Mouse (Mus musculus): Measurements from ENCODE around the gene Them7. TPM values are rescaled to one million over a fixed set of nuclear protein-coding genes. Genes with fewer than 3 reads are reported as not detected.
A peak's percentile ranks its signal among the peaks of the same experiment; 100 is the strongest.

Them7 gene
- total RNA-seq (2021) = not detected
- long read RNA-seq, experiment 1, partial matches to known transcripts = 0 of 1 reads
- long read RNA-seq, experiment 1, other reads (novel, unspliced or antisense) = 1 of 1 reads
- long read RNA-seq, experiment 2, partial matches to known transcripts = 0 of 2 reads
- long read RNA-seq, experiment 2, other reads (novel, unspliced or antisense) = 2 of 2 reads

DNA sequence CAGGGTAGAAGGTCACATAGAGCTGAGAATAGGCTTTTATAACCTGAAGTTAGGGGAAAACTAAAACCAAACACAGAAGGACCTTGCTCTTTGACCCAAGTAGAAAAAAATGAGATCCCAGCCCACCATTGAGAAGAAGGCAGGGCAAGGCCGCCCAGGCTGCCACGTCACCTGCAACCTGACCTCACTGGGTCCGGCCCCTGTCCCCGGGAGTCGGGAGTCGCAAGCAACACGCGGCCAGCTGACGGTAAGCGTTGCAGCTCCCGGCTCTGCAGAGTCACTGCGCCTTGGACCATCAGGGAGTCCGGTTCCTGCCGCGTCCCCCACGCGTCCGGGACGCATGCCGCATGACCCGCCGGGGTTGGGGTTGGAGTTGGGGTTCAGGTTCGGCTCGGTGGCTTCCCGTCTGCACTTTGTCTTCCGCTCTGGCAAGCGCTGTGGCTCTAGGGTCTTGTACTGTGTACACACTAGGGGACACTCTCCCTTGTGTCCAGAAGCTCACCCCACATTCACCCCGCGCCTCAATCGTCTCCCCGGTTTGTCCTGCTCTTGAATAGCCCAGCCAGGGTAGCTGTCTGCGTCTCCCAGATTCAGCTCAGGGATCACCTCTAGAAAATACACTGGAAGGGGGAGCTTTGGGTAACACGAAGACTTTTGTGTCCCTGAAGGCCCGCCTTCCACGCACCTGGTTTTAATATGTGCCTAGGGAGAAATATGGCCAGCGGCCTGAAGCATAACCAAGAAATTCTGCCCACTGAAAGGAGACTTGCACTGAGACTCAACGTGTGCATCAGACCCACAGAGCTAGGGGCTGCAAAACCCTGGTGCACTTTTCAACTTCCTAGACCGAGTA lies at the start of gene Them7:
Gene Them7 (plus strand): TSS at position 187 of the 853 bp plus-strand sequence.
- DNase-seq = peak in 1 of 2 experiments; percentile 5
- intact Hi-C loops (cut with DNase I) = no loop called here

DNA sequence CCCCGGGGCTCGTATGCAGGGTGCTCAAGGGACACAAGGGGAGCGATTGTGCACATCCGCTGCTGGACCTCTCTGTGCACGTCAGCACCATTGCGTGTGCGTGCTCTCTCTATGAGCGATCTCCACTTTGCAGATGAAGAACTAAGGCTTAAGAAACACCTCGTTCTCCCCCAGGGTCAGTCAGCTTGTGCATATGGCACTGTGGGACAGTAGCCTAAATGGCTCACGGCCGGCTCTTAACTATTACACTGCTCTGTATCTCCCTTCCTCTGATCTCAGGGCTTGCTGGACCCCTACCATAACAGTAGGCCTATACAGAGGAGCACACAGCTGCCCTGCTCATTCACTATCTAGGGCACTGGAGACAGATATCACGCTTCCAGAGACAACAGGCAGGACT lies 45.2 kb upstream of the Them7 start:
- no peak for DNase-seq
- intact Hi-C loops (cut with DNase I) = no loop called here

DNA sequence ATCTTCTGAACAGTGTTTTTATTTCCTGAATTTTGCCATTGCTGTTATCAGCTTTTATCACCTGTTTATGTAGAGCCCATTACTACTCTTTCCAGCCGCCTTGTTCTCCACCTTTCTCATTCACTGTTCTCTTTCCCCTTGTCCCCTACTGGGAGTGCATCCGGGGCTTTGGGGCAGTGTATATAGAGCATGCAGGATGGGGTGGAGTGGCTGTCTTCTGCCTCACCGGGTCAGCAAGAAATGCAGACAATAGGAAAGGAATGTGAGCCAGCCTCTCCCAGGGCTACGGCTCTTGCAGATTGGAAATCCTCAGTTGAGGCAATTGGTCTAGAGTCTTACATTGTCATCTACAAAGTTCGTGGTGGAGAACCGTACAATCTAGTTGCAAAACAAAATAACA lies 41.6 kb upstream of the Them7 start:
- intact Hi-C loops (cut with DNase I) = no loop called here
- no peak for DNase-seq

DNA sequence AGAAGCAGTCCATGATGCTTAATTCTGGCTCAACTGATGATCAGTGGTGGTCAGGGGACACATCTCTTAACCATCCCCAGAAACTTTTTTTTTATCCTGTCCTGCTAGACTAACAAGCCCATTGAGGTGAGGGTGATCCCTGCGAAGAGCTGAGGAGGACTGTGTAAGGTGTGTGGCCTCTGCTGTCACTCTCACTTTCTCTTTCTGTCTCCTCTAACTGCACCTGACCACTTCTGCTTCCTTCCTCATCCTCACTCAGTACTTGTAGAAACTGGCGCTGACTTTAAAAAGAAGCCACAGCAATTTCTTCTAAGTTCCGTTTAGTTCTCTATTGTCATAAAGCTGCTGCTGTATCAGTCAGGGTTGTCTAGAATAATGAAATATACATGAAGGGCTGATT lies 39.0 kb upstream of the Them7 start:
- intact Hi-C loops (cut with DNase I) = no loop called here
- no peak for DNase-seq

DNA sequence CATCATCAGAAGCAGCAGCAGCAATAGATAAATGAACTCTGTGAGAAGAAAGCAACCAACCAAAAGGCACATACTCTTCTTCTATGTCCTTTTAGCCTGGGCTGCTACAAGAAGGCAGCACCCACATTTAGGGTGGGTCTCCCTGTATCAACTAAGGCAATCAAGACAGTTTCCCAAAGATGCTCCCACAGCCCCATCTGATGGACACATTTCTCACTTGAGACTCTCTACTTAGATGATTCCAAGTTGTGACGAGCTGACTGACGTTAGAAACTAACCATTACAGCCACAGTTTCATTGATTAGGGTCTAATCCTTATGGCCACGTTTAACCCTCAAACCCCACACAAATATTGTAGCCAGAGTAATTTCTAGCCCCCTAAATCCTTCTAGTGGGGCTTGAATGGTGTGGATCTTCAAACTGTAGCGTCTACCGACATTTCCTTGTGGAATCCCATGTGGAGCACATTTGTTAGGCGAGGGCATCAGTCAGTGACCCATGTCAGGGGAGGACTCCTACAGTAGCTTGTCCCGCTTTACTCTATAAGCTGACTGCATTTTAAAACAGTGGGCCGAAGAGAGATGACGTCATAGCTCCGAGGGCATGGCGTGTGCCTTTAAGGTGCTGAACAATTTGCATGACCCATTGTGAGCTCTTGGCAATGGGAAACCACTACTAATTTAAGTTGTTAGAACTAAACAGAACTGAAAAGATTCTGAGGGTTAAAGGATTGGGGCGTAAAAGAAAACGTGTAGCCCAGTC lies 38.2 kb upstream of the Them7 start:
- intact Hi-C loops (cut with DNase I) = no loop called here

DNA sequence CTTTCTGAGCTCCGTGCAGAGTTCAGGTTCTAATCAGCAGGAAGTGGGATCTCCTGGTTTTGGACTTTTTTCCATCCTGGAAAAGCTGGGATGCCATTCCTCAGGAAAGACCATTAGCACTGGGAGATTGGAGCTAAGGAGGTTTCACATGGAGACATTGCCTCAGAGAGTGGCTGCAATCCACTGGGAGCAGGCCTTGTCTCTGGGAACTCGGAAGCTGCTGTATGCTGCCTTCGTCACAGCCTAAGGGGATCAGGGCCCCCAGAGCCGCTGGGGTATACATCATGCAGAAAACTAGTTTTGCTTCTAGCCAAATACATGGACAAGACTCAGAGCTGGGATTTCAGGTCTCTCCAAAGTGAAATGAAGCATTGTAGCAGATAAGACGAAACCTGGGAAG lies 37.5 kb upstream of the Them7 start:
- no peak for DNase-seq
- intact Hi-C loops (cut with DNase I) = no loop called here

More for the DNA sequence above, 38.2 kb upstream of the Them7 start:
- no peak for DNase-seq

DNA sequence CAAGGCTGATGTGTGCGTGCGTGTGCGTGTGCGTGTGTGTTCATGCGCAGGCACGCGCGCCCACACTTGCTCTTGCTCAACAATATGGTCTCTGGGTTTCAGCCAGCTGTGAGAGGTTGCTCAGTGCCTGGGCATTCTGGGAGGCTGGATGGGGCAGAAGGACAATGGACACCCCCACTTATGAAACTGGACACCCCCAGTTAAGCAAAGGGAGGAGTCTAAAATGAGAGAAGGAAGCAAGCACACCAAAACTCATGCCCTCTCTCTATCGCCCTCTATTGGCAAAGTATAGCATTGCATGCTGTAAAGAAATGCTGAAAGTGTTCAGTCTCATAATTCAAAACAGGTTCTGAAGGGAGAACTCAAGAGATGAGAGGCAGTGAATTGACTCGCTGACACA lies 35.9 kb upstream of the Them7 start:
- intact Hi-C loops (cut with DNase I) = no loop called here

DNA sequence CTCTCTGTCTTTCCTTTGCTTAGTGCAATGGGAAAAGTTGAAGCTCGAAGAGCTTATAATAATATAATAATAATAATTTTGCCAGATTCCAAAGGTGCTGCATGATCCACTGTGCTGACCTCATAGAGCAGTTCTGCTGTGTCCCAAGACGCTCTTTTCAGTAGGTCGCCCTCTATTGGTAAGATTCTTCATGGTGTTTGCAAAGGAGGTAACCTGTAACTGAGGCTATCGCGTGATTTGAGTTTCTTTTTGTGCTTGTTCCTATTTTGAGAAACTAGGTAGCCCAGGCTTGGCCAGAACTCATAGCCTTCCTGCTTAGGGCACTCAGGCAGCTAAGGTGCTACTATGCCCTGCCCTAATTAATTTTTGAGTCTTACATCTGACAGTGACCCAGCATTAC lies 34.8 kb upstream of the Them7 start:
- no peak for DNase-seq
- intact Hi-C loops (cut with DNase I) = no loop called here

More for the DNA sequence above, 35.9 kb upstream of the Them7 start:
- no peak for DNase-seq

DNA sequence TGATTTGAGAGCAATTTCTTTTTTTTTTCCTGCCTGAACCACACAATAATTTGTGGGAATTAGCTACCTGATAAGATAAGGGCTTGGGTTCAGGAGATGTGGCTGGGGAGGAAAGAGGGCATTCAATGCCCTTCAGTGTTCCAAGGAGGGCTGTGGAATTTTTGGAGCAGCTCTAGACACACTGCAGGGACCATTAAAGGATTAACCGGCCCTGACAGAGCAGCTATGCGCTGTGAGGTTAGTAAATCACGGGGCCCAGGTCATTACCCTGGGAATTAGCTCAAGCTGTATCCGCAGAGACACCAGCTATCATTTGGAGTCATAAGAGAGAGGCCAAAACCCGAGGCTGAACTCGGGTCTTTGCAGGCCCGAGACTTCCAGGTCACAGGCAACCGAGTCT lies 24.0 kb upstream of the Them7 start:
- intact Hi-C loops (cut with DNase I) = no loop called here
- no peak for DNase-seq

DNA sequence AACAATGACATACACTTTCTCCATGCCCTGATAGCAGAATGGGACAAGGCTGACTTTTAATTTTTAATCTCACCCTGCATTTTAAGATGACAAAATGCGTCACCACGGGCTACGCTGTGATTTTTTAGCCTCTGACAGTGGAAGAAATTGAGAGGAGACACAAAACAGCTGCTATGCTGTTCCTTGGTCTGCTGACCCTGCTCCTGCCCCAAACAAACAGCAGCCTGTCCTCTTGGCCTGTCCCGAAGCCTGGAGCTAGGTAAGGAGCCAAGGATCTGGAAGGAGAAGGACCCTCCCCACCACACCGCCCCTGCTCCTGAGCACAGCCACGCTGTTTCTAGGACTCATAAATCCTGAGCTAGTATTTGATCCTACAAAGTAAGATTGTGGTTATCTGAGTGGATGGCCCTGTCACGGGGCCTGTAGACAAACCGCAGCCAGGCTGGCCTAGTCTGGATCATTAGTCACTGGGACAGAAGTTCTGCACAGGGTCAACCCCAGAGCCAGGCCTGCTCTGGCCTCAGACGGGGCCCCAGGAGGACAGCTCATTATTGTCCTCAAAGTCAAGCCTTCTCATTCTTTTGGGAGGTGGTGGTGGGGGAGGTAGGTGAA lies 17.5 kb upstream of the Them7 start:
- no peak for DNase-seq
- intact Hi-C loops (cut with DNase I) = no loop called here

DNA sequence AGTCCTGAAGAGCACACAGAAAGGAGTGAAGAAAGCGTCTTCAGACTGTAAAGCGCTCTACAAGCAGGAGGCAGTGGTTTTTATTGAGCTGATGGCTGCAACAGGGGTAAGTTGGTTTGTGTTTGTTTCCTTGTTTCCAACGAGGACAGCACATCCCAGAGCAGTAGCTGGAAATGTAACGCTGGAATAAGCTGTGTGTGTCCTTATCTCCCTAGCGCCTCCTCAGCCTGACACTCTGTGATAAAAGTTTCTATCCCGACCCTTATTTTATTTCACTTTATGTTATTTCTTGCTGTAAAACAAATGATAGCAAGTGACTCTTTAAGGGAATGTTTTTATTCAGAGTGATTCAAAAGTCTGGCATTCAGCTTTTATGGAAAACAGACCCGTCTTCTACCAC lies 11.3 kb upstream of the Them7 start:
- no peak for DNase-seq
- intact Hi-C loops (cut with DNase I) = no loop called here

DNA sequence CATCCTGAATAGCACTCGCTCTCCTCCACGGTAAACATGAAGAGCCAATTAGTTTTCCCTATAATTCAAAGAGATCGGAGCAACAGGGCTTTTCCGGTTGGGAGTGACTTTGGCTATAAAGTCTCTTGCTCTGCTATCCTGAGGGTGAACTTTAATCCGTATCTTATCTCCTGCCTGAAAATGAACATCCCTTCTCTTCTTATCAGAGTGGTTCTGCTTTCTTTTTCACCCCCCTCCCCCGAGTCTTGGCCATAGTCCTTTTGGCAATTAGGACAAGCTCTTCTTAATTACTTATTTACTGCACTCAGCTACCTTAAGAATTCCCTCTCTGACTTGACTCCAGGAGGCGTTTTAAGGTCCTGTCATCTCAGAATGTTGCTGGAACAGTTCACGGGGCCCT lies 8.2 kb upstream of the Them7 start:
- DNase-seq = no peak
- intact Hi-C loops (cut with DNase I) = no loop called here

DNA sequence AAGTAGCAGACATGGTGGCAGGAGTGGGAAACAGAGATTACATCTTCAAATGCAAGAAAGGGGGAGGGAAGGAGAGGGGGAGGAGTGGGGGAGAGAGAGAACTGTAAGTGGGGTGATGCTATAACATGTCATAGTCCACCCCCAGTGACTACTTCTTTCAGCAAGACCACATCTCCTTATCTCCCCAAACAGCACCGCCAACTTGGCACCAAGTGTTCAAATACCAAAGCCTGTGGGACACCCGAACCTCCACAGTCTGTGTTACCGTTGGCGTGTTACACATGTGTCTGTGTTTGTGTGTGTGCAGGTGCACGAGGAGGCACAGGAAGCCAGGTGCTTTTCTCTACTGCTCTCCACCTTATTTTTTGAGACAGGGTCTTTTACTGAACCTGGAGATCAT lies 4.9 kb upstream of the Them7 start:
- no peak for DNase-seq
- intact Hi-C loops (cut with DNase I) = no loop called here

DNA sequence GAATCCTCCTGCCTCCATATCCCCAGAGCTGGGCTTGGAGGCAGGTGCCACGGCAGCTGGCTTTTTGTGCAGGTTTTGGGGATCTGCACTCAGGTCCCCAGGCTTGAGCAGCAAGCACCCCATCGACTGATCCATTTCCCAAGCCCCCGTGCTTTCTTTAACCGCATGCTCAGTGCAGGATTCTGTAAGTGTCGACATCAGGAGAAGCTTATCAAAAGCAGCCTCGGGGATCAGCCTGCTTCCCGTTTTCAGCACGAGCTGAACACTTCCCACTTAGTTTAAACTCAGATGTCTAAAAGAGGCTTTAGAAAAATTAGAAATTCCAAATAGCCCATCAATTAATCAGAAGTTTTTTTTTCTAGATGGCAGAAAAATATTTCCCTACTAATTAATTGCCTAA lies 4.5 kb upstream of the Them7 start:
- intact Hi-C loops (cut with DNase I) = no loop called here
- DNase-seq = no peak

DNA sequence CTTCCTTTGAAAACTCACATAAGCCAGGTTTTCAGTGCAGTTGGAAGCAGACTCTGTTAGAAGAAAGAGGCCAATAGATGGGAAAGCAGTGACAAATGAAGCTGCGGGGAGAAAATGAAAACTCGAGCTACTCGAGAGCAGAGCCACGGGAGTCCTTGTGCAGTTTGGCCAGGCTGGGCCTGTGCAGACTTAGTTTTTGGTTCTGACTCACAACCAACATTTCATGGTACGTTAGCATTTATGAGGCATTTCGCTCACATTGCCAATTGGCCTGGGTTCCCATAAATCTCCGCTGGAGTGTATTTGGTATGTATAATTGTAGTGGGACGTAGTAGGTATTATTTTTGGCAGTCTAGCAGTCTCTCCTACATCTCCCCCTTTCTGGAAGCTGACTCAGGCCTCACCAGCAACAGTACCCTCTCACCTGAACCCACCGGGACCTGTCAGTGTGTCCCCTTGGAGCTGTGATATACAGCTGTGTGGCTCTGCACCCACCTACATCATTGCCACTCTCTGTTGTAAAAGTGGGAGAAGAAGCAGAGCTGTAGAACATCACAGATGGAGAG lies 3.3 kb upstream of the Them7 start:
- intact Hi-C loops (cut with DNase I) = no loop called here
- DNase-seq = no peak

DNA sequence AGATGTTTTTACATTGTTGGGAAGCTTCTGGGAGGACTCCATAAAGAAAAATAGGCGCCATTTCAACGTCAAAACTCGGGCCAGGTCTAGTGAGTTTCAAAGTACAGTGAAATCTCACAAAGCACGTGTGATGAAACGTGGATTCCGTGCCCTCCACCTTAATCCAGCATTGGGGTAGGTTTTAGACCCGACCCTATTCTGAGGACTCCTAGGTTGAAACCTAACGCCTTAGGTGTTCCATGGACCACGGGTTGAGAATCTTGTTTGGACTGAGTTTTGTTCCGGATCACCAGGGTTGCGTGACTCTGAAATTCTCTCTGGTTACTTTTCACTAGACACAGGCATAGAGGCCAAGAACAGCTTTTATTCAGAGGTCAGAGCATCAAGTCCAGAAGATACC lies 514 bp upstream of the Them7 start:
- intact Hi-C loops (cut with DNase I) = no loop called here
- no peak for DNase-seq

DNA sequence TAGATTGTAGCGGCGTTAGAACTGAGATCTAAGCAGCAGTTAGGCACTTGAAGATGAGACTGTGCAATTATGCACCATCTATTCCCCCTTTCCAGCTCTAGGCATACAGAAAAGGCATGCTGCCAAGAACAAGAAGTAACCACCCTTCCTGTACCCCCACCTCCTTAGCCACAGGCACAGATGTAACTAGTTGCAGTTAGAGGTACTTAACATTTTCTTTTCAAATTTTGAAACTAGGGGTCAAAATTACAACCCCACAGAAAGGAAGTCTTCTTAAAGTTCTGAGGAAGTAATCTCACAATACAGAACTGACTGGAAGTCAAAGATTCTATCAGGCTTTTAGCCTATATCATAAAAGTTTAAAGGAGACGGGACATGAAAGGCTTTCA lies 861 bp downstream of the Them7 start:
- intact Hi-C loops (cut with DNase I) = no loop called here

DNA sequence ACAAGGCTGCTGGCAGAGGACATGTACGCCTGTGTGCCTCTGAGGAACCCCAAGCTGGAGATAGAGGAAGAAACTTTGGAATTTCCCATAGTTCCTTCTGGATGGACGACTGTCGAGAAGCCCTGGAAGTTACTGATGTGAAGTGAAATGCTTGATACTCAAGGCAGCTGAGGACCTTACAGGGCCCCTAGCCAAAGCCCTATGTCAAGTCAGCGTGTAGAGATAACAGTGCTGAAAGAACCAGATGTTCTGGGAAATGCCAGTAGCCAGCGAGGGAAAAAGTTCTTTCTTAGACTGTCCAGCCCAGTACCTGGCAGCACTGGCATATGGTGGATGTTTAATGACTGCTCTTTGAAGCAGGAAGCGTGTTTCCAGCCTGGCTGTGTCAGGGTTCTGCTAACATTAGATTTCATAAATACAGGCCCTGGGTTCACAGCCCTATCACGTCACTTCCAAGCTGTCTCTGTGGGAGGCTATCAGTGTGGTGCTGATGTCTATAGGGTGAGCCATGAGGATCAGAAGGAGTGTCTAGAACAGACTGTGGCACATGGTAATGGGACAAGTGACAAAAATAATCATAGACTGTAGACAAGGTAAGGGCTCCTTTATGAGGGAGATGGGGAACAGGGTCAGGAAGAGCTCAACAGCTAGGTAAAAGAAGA lies 2.3 kb downstream of the Them7 start:
- DNase-seq = no peak
- intact Hi-C loops (cut with DNase I) = no loop called here

More for the DNA sequence above, 861 bp downstream of the Them7 start:
- DNase-seq = no peak

DNA sequence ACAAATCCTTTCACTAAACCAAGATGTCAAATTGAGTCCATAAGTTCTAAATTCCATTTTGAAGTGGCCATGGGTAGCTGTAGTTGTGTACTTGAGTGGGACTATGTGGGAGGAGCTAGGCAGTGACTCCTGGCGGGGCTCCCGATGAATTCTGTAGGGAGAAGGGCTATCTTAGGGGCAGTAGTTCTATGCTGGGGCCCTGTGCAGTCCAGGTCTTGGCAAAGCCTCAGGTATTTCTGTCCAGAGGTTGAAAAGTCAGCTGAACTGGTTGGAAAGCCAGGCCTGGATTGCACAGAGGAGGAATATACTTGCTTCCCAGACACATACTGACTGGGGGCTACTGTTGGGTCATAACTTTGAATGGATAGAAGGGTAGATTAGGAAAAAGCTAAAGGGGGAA lies 4.3 kb downstream of the Them7 start:
- intact Hi-C loops (cut with DNase I) = no loop called here

DNA sequence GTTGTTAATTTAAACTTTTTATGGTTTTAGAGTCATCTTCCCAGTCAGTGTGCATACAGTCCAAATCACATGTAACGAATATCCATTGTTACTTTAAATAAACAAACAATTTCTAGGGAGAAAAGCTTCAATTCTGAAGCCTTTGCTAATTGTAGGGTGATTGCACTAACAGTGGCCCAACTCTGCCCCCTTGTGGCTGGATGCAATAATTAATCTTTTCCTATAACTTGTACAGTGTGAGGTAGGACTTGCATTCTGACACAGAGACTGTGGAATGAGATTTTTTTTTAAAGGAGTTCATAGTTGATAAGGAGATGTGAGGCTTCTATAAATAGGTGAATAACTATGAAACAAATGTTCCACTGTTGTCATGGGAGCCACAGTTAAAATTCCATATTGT lies 6.2 kb downstream of the Them7 start:
- intact Hi-C loops (cut with DNase I) = loop anchor here (5.0 kb wide), 1 partner anchor 343 kb away; no protein-coding TSS in a partner anchor
- peak in 1 of 2 experiments; percentile 41 for DNase-seq

More for the DNA sequence above, 4.3 kb downstream of the Them7 start:
- DNase-seq = no peak

All from gastrocnemius, postnatal 36 days (tissue).